9 mouse cellular contexts compared by ENCODE assay signal in genomic region chr16:87248501-87249030, GRCm38 (mm10).
A peak's percentile ranks its signal among the peaks of the same experiment; 100 is the strongest.
DNase-seq lines count a peak whose midpoint lies in the region; ATAC-seq lines count a peak whose summit lies in the region.
"Had no signal": no experiment of that assay in that cellular context is flagged by ENCODE, and none has a peak within 500 bp of the region (broad histone marks: within the 10 kb centered on the region; RNA-seq: fewer than 3 reads in every experiment).

No protein-coding gene starts in this region.

- H3K27me3 ChIP-seq in intestine, embryonic 14.5 days (replicated peaks; ENCODE audit: control insufficient read depth, insufficient read depth, low read length): no peaks in the 10 kb centered on the region
- no peaks in the 10 kb centered on the region for H3K27me3 ChIP-seq in intestine, embryonic 15.5 days (replicated peaks)
- no peaks in the 10 kb centered on the region for H3K27me3 ChIP-seq in forebrain, embryonic 13.5 days
- no peaks in the 10 kb centered on the region for H3K27me3 ChIP-seq in limb, embryonic 11.5 days (ENCODE audit: control insufficient read depth, insufficient read depth, low read length)
- H3K27me3 ChIP-seq: limb, embryonic 13.5 days had no signal

- no peaks in the 10 kb centered on the region for H3K36me3 ChIP-seq in intestine, embryonic 14.5 days (ENCODE audit: control insufficient read depth, insufficient read depth, low read length)
- H3K36me3 ChIP-seq in intestine, embryonic 15.5 days: no peaks in the 10 kb centered on the region
- H3K36me3 ChIP-seq in forebrain, embryonic 13.5 days (ENCODE audit: poor library complexity, severe bottlenecking): no peaks in the 10 kb centered on the region
- H3K36me3 ChIP-seq in limb, embryonic 11.5 days (ENCODE audit: control insufficient read depth, insufficient read depth, low read length): no peaks in the 10 kb centered on the region
- H3K36me3 ChIP-seq: limb, embryonic 13.5 days had no signal

- H3K4me1 ChIP-seq in intestine, embryonic 14.5 days (replicated peaks; ENCODE audit: control insufficient read depth, insufficient read depth, low read length): no peaks in the 10 kb centered on the region
- no peaks in the 10 kb centered on the region for H3K4me1 ChIP-seq in intestine, embryonic 15.5 days (replicated peaks)
- no peaks in the 10 kb centered on the region for H3K4me1 ChIP-seq in forebrain, embryonic 13.5 days
- no peaks in the 10 kb centered on the region for H3K4me1 ChIP-seq in limb, embryonic 11.5 days (ENCODE audit: control insufficient read depth, insufficient read depth, low read length)

- no peak overlapping the region for H3K4me3 ChIP-seq in intestine, embryonic 14.5 days (ENCODE audit: low read depth, low read length)
- no peak overlapping the region for H3K4me3 ChIP-seq in intestine, embryonic 15.5 days (replicated peaks)
- H3K4me3 ChIP-seq in forebrain, embryonic 13.5 days: no peak overlapping the region
- no peak overlapping the region for H3K4me3 ChIP-seq in limb, embryonic 11.5 days (ENCODE audit: low read depth, low read length)
- H3K4me3 ChIP-seq: limb, embryonic 13.5 days had no signal

- ATAC-seq in intestine, embryonic 14.5 days (replicated peaks; ENCODE audit: low FRiP score, low TSS enrichment, low read depth): no peak
- ATAC-seq in intestine, embryonic 15.5 days: no peak
- ATAC-seq in forebrain, embryonic 13.5 days: peak; percentile 46
- ATAC-seq in limb, embryonic 11.5 days (ENCODE audit: insufficient number of reproducible peaks, low FRiP score, low TSS enrichment, low read depth): no peak

- WGBS in intestine, embryonic 14.5 days: 50% methylated on average over 6 of the region's 6 CpGs
- 51% methylated on average over 6 of the region's 6 CpGs for WGBS in intestine, embryonic 15.5 days
- WGBS in forebrain, embryonic 13.5 days: 49% methylated on average over 6 of the region's 6 CpGs
- WGBS in limb, embryonic 11.5 days: 23% methylated on average over 6 of the region's 6 CpGs

- H3K9ac ChIP-seq in intestine, embryonic 14.5 days (ENCODE audit: low read length): no peak overlapping the region
- H3K9ac ChIP-seq in intestine, embryonic 15.5 days: no peak overlapping the region
- H3K9ac ChIP-seq in forebrain, embryonic 13.5 days: no peak overlapping the region
- H3K9ac ChIP-seq in limb, embryonic 11.5 days (ENCODE audit: low read length): no peak overlapping the region
- H3K9ac ChIP-seq: limb, embryonic 13.5 days had no signal

- H3K27ac ChIP-seq in intestine, embryonic 14.5 days (ENCODE audit: low read depth): no peak overlapping the region
- H3K27ac ChIP-seq in intestine, embryonic 15.5 days: no peak overlapping the region
- no peak overlapping the region for H3K27ac ChIP-seq in forebrain, embryonic 13.5 days
- H3K27ac ChIP-seq in limb, embryonic 11.5 days (replicated peaks; ENCODE audit: low read depth, low read length): no peak overlapping the region
- H3K27ac ChIP-seq: limb, embryonic 13.5 days had no signal

- H3K4me2 ChIP-seq in intestine, embryonic 14.5 days (ENCODE audit: low read length): no peak overlapping the region
- no peak overlapping the region for H3K4me2 ChIP-seq in intestine, embryonic 15.5 days (replicated peaks)
- H3K4me2 ChIP-seq in forebrain, embryonic 13.5 days: no peak overlapping the region
- no peak overlapping the region for H3K4me2 ChIP-seq in limb, embryonic 11.5 days (ENCODE audit: low read depth, severe bottlenecking)
- H3K4me2 ChIP-seq: limb, embryonic 13.5 days had no signal

- peak; percentile 81 for DNase-seq in intestine, embryonic 14.5 days (ENCODE audit: low spot score)
- DNase-seq in 416B (ENCODE audit: low read depth) (peak; percentile 81), NIH3T3 (ENCODE audit: low read depth) (peak; percentile 94)
- DNase-seq in limb, embryonic 11.5 days (ENCODE audit: low spot score): peak; percentile 82
- DNase-seq in right cerebral cortex, postnatal 10 days (ENCODE audit: low spot score in 2 of 2): peak; percentile 42 to 82
- DNase-seq in ovary, postnatal 36 days (ENCODE audit: low spot score): no peak

- H3K9me3 ChIP-seq in intestine, embryonic 14.5 days (ENCODE audit: control insufficient read depth, low read length): no peaks in the 10 kb centered on the region
- no peaks in the 10 kb centered on the region for H3K9me3 ChIP-seq in intestine, embryonic 15.5 days
- no peaks in the 10 kb centered on the region for H3K9me3 ChIP-seq in forebrain, embryonic 13.5 days (replicated peaks)
- no peaks in the 10 kb centered on the region for H3K9me3 ChIP-seq in limb, embryonic 11.5 days (ENCODE audit: control insufficient read depth, low read length)
- H3K9me3 ChIP-seq: limb, embryonic 13.5 days had no signal
